Comparison of ENCODE assay signal across 8 mouse cellular contexts in genomic region chr11:70232546-70232945, GRCm38 (mm10). TPM values are rescaled to one million over a fixed set of nuclear protein-coding genes. Genes with fewer than 3 reads are reported as not detected.
A peak's percentile ranks its signal among the peaks of the same experiment; 100 is the strongest.
DNase-seq lines count a peak whose midpoint lies in the region; ATAC-seq and TF ChIP-seq lines count a peak whose summit lies in the region.

No protein-coding gene starts in this region.

- no peak for TF ChIP-seq POLR2A in thymus, adult 2 months (IDR thresholded peaks at IDR 0.05; ENCODE audit: control insufficient read depth, extremely low read depth, insufficient read depth, low read length, poor library complexity)

- H3K4me1 ChIP-seq in midbrain, embryonic 11.5 days (ENCODE audit: control insufficient read depth, insufficient read depth, low read length): peaks cover 15% of the 10 kb centered on the region
- peaks cover 25% of the 10 kb centered on the region for H3K4me1 ChIP-seq in thymus, adult 2 months (replicated peaks; ENCODE audit: control insufficient read depth, insufficient read depth, low read length)

- no peak for TF ChIP-seq CTCF in thymus, adult 2 months (IDR thresholded peaks at IDR 0.05; ENCODE audit: borderline replicate concordance, control insufficient read depth, extremely low read depth, insufficient read depth, low read length, poor library complexity)

- peak; percentile 72 for DNase-seq in ovary, postnatal 36 days (ENCODE audit: low spot score)
- no peak for DNase-seq in ovary, adult 18-20 months (ENCODE audit: low spot score)
- DNase-seq in cerebellum, adult 18-20 months: peak; percentile 64 to 77
- peak; percentile 82 for DNase-seq in forelimb bud, embryonic 11.5 days (ENCODE audit: low read depth, low spot score)
- DNase-seq in kidney, adult 9 months: peak; percentile 51
- DNase-seq in midbrain, embryonic 11.5 days (ENCODE audit: low spot score, missing footprints): peak; percentile 95
- no peak for DNase-seq in thymus, adult 2 months
- DNase-seq in layer of hippocampus, adult 8-10 months (ENCODE audit: low spot score in 2 of 2): no peak

- H3K27ac ChIP-seq in midbrain, embryonic 11.5 days (ENCODE audit: low read depth, low read length): no peak overlapping the region
- no peak overlapping the region for H3K27ac ChIP-seq in thymus, adult 2 months (ENCODE audit: control insufficient read depth, insufficient read depth, low read length)

- H3K9me3 ChIP-seq in midbrain, embryonic 11.5 days (ENCODE audit: control insufficient read depth, low read length): no peaks in the 10 kb centered on the region

- peak overlapping the region; percentile 55 for H3K9ac ChIP-seq in midbrain, embryonic 11.5 days (ENCODE audit: low read length)

- peak overlapping the region; percentile 26 for H3K4me3 ChIP-seq in midbrain, embryonic 11.5 days (ENCODE audit: low read depth, low read length)
- no peak overlapping the region for H3K4me3 ChIP-seq in thymus, adult 2 months (ENCODE audit: control insufficient read depth, insufficient read depth, low read length)

- ATAC-seq in midbrain, embryonic 11.5 days (ENCODE audit: low FRiP score): no peak

- peaks cover 6% of the 10 kb centered on the region for H3K36me3 ChIP-seq in midbrain, embryonic 11.5 days (ENCODE audit: control insufficient read depth, insufficient read depth, low read length)
- no peaks in the 10 kb centered on the region for H3K36me3 ChIP-seq in thymus, adult 2 months (ENCODE audit: control insufficient read depth, insufficient read depth, low read length)

- H3K4me2 ChIP-seq in midbrain, embryonic 11.5 days: peak overlapping the region; percentile 54

- WGBS in midbrain, embryonic 11.5 days: 8% methylated on average over 10 of the region's 10 CpGs
- WGBS in thymus, adult 2 months: 67% methylated on average over 9 of the region's 10 CpGs

- H3K27me3 ChIP-seq in midbrain, embryonic 11.5 days (ENCODE audit: control insufficient read depth, insufficient read depth, low read length): peaks cover 28% of the 10 kb centered on the region
- H3K27me3 ChIP-seq in thymus, adult 2 months (ENCODE audit: control insufficient read depth, insufficient read depth, low read length): peaks cover 6% of the 10 kb centered on the region; the same call in 1 of the 2 replicates

RNA-seq across cellular contexts. Expression of gene Bcl6b, which starts 2.9 kb away (rescaled TPM):
- polyA plus RNA-seq in midbrain, embryonic 11.5 days (2014; fragmentation: Nextera tagmentation; extraction: Ambion mirVana): 4.9 and 5.4 TPM in 2 replicates
- 0.97 and 1.6 TPM in 2 replicates for polyA plus RNA-seq in thymus, adult 2 months (2012; rRNA removed)
- 1 to 10 TPM in 1 of 4 experiments, under 1 TPM in 3; 0.91 to 1.9 (median 0.95) TPM for total RNA-seq in layer of hippocampus, adult 8-10 months (2022)

RNA-seq across cellular contexts. Expression of gene 0610010K14Rik, which starts 5.2 kb away (rescaled TPM):
- polyA plus RNA-seq in midbrain, embryonic 11.5 days (2014; fragmentation: Nextera tagmentation; extraction: Ambion mirVana): 226 and 232 TPM in 2 replicates
- 150 and 153 TPM in 2 replicates for polyA plus RNA-seq in thymus, adult 2 months (2012; rRNA removed)
- 10 to 100 TPM; 39.3 to 45.7 (median 42.6) TPM for total RNA-seq in layer of hippocampus, adult 8-10 months (2022)

RNA-seq across cellular contexts. Expression of gene Gm21988, which starts 7.1 kb away (rescaled TPM):
- polyA plus RNA-seq in midbrain, embryonic 11.5 days (2014; fragmentation: Nextera tagmentation; extraction: Ambion mirVana): 9.7 and 12.1 TPM in 2 replicates
- polyA plus RNA-seq in thymus, adult 2 months (2012; rRNA removed): 11.1 and 11.6 TPM in 2 replicates
- 1 to 10 TPM; 2.5 to 8.6 (median 3.5) TPM for total RNA-seq in layer of hippocampus, adult 8-10 months (2022)

RNA-seq across cellular contexts. Expression of gene Rnasek, which starts 7.1 kb away (rescaled TPM):
- polyA plus RNA-seq in midbrain, embryonic 11.5 days (2014; fragmentation: Nextera tagmentation; extraction: Ambion mirVana): 126 and 127 TPM in 2 replicates
- polyA plus RNA-seq in thymus, adult 2 months (2012; rRNA removed): 173 and 186 TPM in 2 replicates
- 100 to 1,000 TPM; 203 to 263 (median 244) TPM for total RNA-seq in layer of hippocampus, adult 8-10 months (2022)

RNA-seq across cellular contexts. Expression of gene Slc16a13, which starts 11.7 kb away (rescaled TPM):
- polyA plus RNA-seq in midbrain, embryonic 11.5 days (2014; fragmentation: Nextera tagmentation; extraction: Ambion mirVana): 14.9 and 15.8 TPM in 2 replicates
- polyA plus RNA-seq in thymus, adult 2 months (2012; rRNA removed): 2.9 and 6.1 TPM in 2 replicates
- total RNA-seq in layer of hippocampus, adult 8-10 months (2022): 1 to 10 TPM; 6.5 to 9.5 (median 7.4) TPM

Comparison
In these comparisons a context has a peak if more than half of its experiments do, and no peak if none do; other contexts are left out.
1. DNase-seq: peak in ovary, postnatal 36 days (single experiment), cerebellum, adult 18-20 months (2 of 2), forelimb bud, embryonic 11.5 days (single experiment), kidney, adult 9 months (single experiment) and midbrain, embryonic 11.5 days (single experiment); none in ovary, adult 18-20 months (single experiment), thymus, adult 2 months (single experiment) and layer of hippocampus, adult 8-10 months (0 of 2).